Mouse (Mus musculus) embryonic fibroblast, embryonic 13.5 days (primary cell): ENCODE data around the gene Dzank1.

Experiments used
- CTCF ChIP-seq: IDR thresholded peaks from 2 replicates; pipeline ENCODE4 v1.5.1; 2011; ENCODE audit warnings: mild to moderate bottlenecking, control low read depth, low read length, moderate library complexity, borderline replicate concordance; ENCODE audit not compliant: insufficient read depth
- POLR2A ChIP-seq: IDR thresholded peaks from 2 replicates; pipeline ENCODE4 v1.6.1; 2011; ENCODE audit warnings: low read depth, mild to moderate bottlenecking, control low read depth, low read length, moderate library complexity

GRCm38 (mm10) chr2:144458975-144459754 is 68.0 kb downstream of the Dzank1 start:
- TF ChIP-seq CTCF = no peak
- peak; percentile 53 for TF ChIP-seq POLR2A
